Mouse (Mus musculus) liver, embryonic 14.5 days (tissue): ENCODE data around the gene Zbtb16. TPM values are rescaled to one million over a fixed set of nuclear protein-coding genes. Genes with fewer than 3 reads are reported as not detected.

Experiments
- ATAC-seq: fragments of 200-750 bp; cut with Nextera tagmentation; 2 replicates; pipeline ENCODE4 v1.8.0; 2017; ENCODE audit warnings: moderate number of reproducible peaks, mild to moderate bottlenecking, moderate library complexity; ENCODE audit not compliant: insufficient read depth
- DNase-seq, 3 experiments: peaks; one replicate each; pipeline ENCODE4 v3.0.0-alpha.2; 2012 to 2013; ENCODE audit warnings: low read depth in 3 of 3, low spot score in 3 of 3
- H3K27ac ChIP-seq: fragments of 300-500 bp; sonication (generic); 2 replicates; pipeline ENCODE4 v1.5.1; 2014; ENCODE audit warnings: moderate library complexity, mild to moderate bottlenecking, control low read depth, inconsistent platforms
- H3K27me3 ChIP-seq: fragments of 300-500 bp; sonication (generic); 2 replicates; pipeline ENCODE4 v1.6.1; 2014; ENCODE audit warnings: mild to moderate bottlenecking, low read length, moderate library complexity; ENCODE audit not compliant: control insufficient read depth, insufficient read depth
- H3K36me3 ChIP-seq: fragments of 300-500 bp; sonication (generic); replicated peaks from 2 replicates; pipeline ENCODE4 v1.6.1; 2014; ENCODE audit warnings: low read depth; ENCODE audit not compliant: control insufficient read depth, insufficient read depth
- H3K4me1 ChIP-seq, 2 experiments: fragments of 200-500 bp in 1 of 2; fragments of 300-500 bp in 1 of 2; sonication (generic) in 1 of 2; replicated peaks; 2 replicates each; pipeline ENCODE4 v1.6.1; 2012 to 2014; ENCODE audit warnings: antibody characterized with exemption in 1 of 2, inconsistent platforms in 1 of 2, low read length in 1 of 2; ENCODE audit not compliant: control insufficient read depth in 2 of 2, insufficient read depth in 2 of 2
- H3K4me2 ChIP-seq: fragments of 300-500 bp; sonication (generic); 2 replicates; pipeline ENCODE4 v1.6.1; 2014; ENCODE audit warnings: low read depth, mild to moderate bottlenecking, control low read depth, moderate library complexity
- H3K4me3 ChIP-seq, 2 experiments: fragments of 200-500 bp in 1 of 2; fragments of 300-500 bp in 1 of 2; sonication (generic) in 1 of 2; 2 replicates each; pipeline ENCODE4 v1.5.1; 2012 to 2014; ENCODE audit warnings: low read depth in 2 of 2, low read length in 2 of 2, mild to moderate bottlenecking in 2 of 2, control low read depth in 1 of 2, inconsistent platforms in 1 of 2, moderate library complexity in 1 of 2; ENCODE audit not compliant: insufficient read depth in 1 of 2
- H3K9ac ChIP-seq: fragments of 300-500 bp; sonication (generic); replicated peaks from 2 replicates; pipeline ENCODE4 v1.6.1; 2014; ENCODE audit warnings: mild to moderate bottlenecking, control low read depth, moderate library complexity
- H3K9me3 ChIP-seq: fragments of 300-500 bp; sonication (generic); 2 replicates; pipeline ENCODE4 v1.6.1; 2016; ENCODE audit warnings: low read length, mixed read lengths; ENCODE audit not compliant: control insufficient read depth
- CTCF ChIP-seq: IDR thresholded peaks from 2 replicates; pipeline ENCODE4 v1.5.1; 2016; ENCODE audit warnings: antibody characterized with exemption, low read depth, control low read depth
- EP300 ChIP-seq: IDR thresholded peaks from 2 replicates; pipeline ENCODE4 v1.6.1; 2016; ENCODE audit warnings: antibody characterized with exemption, low read depth
- WGBS: fragments of 180-500 bp; shearing (Covaris S2); extraction: QIAGEN DNeasy Blood & Tissue Kit; methylation state at CpG from one replicate; pipeline ENCODE4 v1.1.7; 2014; ENCODE audit not compliant: insufficient replicate concordance; 5-methylcytosine and 5-hydroxymethylcytosine counted together
- polyA plus RNA-seq, 2 experiments: library from polyadenylated mRNA; depleted of rRNA in 1 of 2; stranded (reverse) in 1 of 2; unstranded in 1 of 2; fragments of >200 nt; fragmentation: Nextera tagmentation in 1 of 2; extraction: Ambion mirVana in 1 of 2; gene quantifications; 2 replicates each; pipeline versions ENCODE4 v1.2.1 to v1.2.3; 2012 to 2014

The Zbtb16 gene
- polyA plus RNA-seq, 2 experiments, result 0.26 to 0.30 TPM

DNA sequence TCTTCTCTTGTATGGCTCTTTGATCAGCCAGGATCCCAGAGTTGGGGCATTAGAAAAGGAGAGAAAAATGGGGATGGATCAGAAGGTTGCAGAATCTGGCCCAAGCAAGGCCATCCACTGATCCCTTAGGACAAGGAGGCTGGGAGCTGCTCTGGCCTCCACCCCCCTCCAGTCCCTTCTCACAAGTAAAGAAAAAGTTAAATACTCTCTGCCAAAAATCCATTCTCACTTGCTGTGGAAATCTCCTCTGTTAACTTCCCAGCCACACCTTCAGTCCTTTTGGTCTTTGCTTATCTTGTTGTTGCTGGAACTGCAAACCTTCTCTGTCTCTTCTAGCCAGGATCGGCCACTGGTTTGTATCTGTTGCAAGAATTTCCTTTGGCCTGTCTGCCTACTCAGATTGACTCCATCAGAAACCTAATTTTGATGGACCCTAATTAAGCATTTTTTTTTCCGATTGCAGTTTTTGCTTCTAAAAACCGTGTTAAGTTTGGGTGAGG, 218.5 kb downstream of the Zbtb16 start:
- 49% methylated on average over 3 of the region's 3 CpGs for WGBS
- TF ChIP-seq EP300 (no peak), CTCF (no peak)
- Histone ChIP-seq H3K27me3 (no peaks in the 10 kb centered on the region), H3K4me3 (no peak overlapping the region), H3K9ac (no peak overlapping the region), H3K4me1 (0 out of 4 replicates have a peak, but pooled peaks cover 0 to 2% of the 10 kb centered on the region in 2 experiments), H3K9me3 (no peaks in the 10 kb centered on the region), H3K27ac (no peak overlapping the region), H3K36me3 (no peaks in the 10 kb centered on the region), H3K4me2 (no peak overlapping the region)
- DNase-seq (no peak), ATAC-seq (no peak)

DNA sequence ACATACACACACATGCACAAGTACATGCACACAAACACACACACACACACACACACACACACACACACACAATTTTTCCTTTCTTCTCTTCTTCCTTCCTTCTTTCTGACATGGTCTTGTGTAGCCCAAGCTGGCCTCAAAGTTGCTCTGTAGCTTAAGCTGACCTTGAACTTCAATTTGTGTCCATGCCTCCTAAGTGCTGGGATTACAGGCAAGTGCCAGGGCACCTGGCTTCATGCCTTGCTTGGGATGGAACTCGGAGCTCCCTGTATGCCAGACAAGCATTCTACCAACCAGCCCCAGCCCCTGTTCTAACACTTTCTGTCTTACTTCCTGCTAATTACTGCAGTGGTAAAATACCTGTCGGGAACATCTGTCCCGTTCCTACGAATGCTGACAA, 222.8 kb downstream of the Zbtb16 start:
- DNase-seq, result no peak
- 59% methylated on average over 4 of the region's 4 CpGs for WGBS
- H3K27ac ChIP-seq, result no peak overlapping the region
- H3K4me3 ChIP-seq, result no peak overlapping the region
- H3K9me3 ChIP-seq, result no peaks in the 10 kb centered on the region
- H3K36me3 ChIP-seq, result no peaks in the 10 kb centered on the region
- ATAC-seq, result no peak
- H3K4me2 ChIP-seq, result no peak overlapping the region
- H3K9ac ChIP-seq, result no peak overlapping the region
- TF ChIP-seq EP300 (no peak), CTCF (no peak)
- H3K27me3 ChIP-seq, result no peaks in the 10 kb centered on the region
- H3K4me1 ChIP-seq, result no peaks in the 10 kb centered on the region

DNA sequence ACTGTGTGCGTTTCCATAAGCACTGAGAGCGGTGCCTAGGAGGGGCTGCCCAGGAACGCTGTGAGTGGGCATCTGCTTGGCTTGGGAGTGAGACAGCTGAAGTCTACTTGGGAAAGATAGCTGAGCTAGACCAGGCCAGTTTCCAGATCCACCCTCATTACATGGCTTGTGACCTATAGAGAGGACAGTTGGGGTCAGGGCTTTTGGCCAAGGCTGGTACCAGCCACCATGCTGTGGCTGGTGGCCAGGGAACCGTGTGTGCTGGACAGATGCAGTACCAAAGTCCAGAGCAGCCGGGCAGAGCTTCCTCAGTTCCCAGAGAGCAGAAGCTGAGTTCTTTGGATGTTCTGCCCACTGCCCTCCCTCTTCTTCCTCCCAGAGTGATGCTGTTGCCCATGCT, 223.5 kb downstream of the Zbtb16 start:
- no peak overlapping the region for H3K4me3 ChIP-seq
- DNase-seq, result no peak
- H3K9me3 ChIP-seq, result no peaks in the 10 kb centered on the region
- no peaks in the 10 kb centered on the region for H3K36me3 ChIP-seq
- H3K4me1 ChIP-seq, result no peaks in the 10 kb centered on the region
- H3K9ac ChIP-seq, result no peak overlapping the region
- 59% methylated on average over 5 of the region's 5 CpGs for WGBS
- no peaks in the 10 kb centered on the region for H3K27me3 ChIP-seq
- ATAC-seq, result no peak
- no peak for TF ChIP-seq EP300
- TF ChIP-seq CTCF, result no peak
- H3K27ac ChIP-seq, result no peak overlapping the region
- no peak overlapping the region for H3K4me2 ChIP-seq

DNA sequence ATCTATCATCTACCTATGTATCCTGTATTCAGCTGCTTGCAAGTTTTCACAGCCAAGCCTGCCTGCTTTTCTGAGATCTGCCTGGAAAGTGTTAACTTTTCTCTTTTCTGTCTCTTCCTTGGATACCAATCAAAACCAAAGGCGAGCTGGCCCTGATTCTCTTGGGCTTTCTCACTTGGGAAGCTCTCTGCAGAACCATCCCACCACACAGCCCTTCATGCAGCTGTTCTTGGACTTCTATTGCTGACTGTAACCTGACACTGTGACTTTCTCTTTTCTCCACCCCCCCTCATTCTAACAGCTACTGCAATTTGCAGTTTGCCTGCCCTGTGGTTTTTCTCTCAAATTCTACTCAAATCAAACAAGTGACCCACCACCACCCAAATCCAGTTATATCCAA, 225.0 kb downstream of the Zbtb16 start:
- Histone ChIP-seq H3K9me3 (no peaks in the 10 kb centered on the region), H3K4me3 (no peak overlapping the region), H3K9ac (no peak overlapping the region), H3K4me1 (no peaks in the 10 kb centered on the region), H3K27ac (no peak overlapping the region), H3K36me3 (no peaks in the 10 kb centered on the region), H3K27me3 (no peaks in the 10 kb centered on the region), H3K4me2 (no peak overlapping the region)
- no peak for TF ChIP-seq EP300
- TF ChIP-seq CTCF, result no peak
- WGBS, result 30% methylated on average over 1 of the region's 1 CpGs
- no peak for DNase-seq
- ATAC-seq, result no peak

DNA sequence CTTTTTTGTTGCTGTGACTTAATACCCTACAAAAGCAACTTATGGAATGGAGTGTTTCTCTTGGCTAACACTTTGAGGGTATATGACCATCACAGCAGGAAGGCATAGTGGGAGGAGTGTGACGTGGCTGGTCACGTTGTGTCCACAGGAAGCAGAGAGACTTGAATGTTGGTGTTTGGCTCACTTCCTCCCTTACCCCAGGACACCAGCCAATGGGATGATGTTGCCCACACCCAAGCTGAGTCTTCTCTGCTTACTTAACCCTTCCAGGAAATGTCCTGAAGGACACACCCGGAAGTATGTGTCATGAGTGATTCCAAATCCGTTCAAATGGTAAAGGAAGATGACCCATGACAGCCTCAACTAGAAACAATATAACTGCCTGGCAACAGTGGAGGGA, 226.3 kb downstream of the Zbtb16 start:
- DNase-seq (no peak), ATAC-seq (no peak)
- Histone ChIP-seq H3K4me1 (no peaks in the 10 kb centered on the region), H3K4me2 (no peak overlapping the region), H3K9ac (no peak overlapping the region), H3K27ac (no peak overlapping the region), H3K27me3 (no peaks in the 10 kb centered on the region), H3K4me3 (no peak overlapping the region), H3K9me3 (no peaks in the 10 kb centered on the region), H3K36me3 (no peaks in the 10 kb centered on the region)
- WGBS, result 32% methylated on average over 4 of the region's 4 CpGs
- TF ChIP-seq EP300 (no peak), CTCF (no peak)
